Mouse (Mus musculus) hindbrain, embryonic 13.5 days (tissue): ENCODE measurements around the gene Nox4. TPM values are rescaled to one million over a fixed set of nuclear protein-coding genes. Genes with fewer than 3 reads are reported as not detected.

Source experiments
- ATAC-seq: fragments of 200-750 bp; cut with Nextera tagmentation; 2 replicates; pipeline ENCODE4 v1.8.0; 2017; ENCODE audit warnings: moderate TSS enrichment; ENCODE audit not compliant: low FRiP score
- H3K27ac ChIP-seq: fragments of 300-500 bp; sonication (generic); 2 replicates; pipeline ENCODE4 v1.5.1; 2015; ENCODE audit warnings: inconsistent platforms, mild to moderate bottlenecking, moderate library complexity
- H3K27me3 ChIP-seq: fragments of 300-500 bp; sonication (generic); 2 replicates; pipeline ENCODE4 v1.6.1; 2015; ENCODE audit warnings: mild to moderate bottlenecking, inconsistent platforms
- H3K36me3 ChIP-seq: fragments of 300-500 bp; sonication (generic); 2 replicates; pipeline ENCODE4 v1.6.1; 2015; ENCODE audit warnings: mild to moderate bottlenecking, inconsistent platforms
- H3K4me1 ChIP-seq: fragments of 300-500 bp; sonication (generic); replicated peaks from 2 replicates; pipeline ENCODE4 v1.6.1; 2015; ENCODE audit warnings: inconsistent platforms
- H3K4me2 ChIP-seq: fragments of 300-500 bp; sonication (generic); 2 replicates; pipeline ENCODE4 v1.6.1; 2015; ENCODE audit warnings: inconsistent platforms, mild to moderate bottlenecking, moderate library complexity
- H3K4me3 ChIP-seq: fragments of 300-500 bp; sonication (generic); 2 replicates; pipeline ENCODE4 v1.5.1; 2015; ENCODE audit warnings: mild to moderate bottlenecking, inconsistent platforms
- H3K9ac ChIP-seq: fragments of 300-500 bp; sonication (generic); 2 replicates; pipeline ENCODE4 v1.6.1; 2015; ENCODE audit warnings: mild to moderate bottlenecking, inconsistent platforms
- H3K9me3 ChIP-seq: fragments of 300-500 bp; sonication (generic); 2 replicates; pipeline ENCODE4 v1.6.1; 2016; ENCODE audit warnings: inconsistent platforms
- WGBS: fragments of 180-500 bp; shearing (Covaris S2); methylation state at CpG from one replicate; pipeline ENCODE4 v1.1.7; 2015; 5-methylcytosine and 5-hydroxymethylcytosine counted together
- polyA plus RNA-seq: library from polyadenylated mRNA; unstranded; fragments of >200 nt; fragmentation: Nextera tagmentation; extraction: Ambion mirVana; gene quantifications from 2 replicates; pipeline ENCODE4 v1.2.1, GENCODE M21; 2015

Gene Nox4
- polyA plus RNA-seq = 2.8 and 2.9 TPM in 2 replicates

DNA sequence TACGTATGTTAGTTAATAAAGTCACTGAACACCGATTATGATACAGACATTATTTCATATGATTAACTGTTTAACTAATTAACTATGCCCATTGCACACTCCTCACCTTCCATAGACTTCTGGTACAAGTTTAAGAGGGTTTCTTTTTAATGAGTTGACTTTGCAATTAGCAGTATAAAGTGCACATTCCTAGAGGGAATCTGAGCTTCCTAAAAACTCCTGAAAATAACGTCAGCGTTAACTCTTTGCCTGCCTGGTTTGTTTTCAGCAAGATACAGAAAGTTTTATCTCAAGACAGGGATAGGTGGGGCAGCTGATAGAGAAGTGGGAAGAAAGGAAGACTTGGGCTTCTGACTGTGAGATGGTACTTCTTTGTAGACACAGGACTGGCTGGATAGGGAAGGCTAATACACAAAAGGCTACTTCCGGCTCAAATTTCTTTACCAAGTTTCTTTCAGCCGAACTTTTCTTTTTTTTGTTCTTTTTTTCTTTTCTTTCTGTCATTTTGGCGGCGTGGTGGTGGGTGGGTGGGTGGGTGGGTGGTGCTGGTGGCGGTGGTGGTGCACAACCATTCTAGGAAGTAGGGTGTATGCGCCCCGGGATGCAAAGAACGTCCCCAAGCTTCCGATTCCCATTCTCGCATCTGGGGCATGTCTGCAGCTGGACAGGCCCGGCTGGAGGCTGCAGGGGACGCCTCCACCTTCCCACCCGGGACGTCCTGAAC, at the start of gene Nox4:
Nox4 (plus strand) TSS at position 241 of the 724 bp plus-strand sequence.
- WGBS = 11% methylated on average over 18 of the region's 18 CpGs
- H3K36me3 ChIP-seq = no peaks in the 10 kb centered on the region
- no peaks in the 10 kb centered on the region for H3K9me3 ChIP-seq
- H3K27ac ChIP-seq = peak within 1 kb of the TSS; percentile 66
- H3K9ac ChIP-seq = peak within 1 kb of the TSS; percentile 89
- H3K4me3 ChIP-seq = peak within 1 kb of the TSS; percentile 75
- peaks cover 10% of the 10 kb centered on the region for H3K4me1 ChIP-seq
- no peaks in the 10 kb centered on the region for H3K27me3 ChIP-seq
- H3K4me2 ChIP-seq = peak within 1 kb of the TSS; percentile 75
- peak; percentile 64 for ATAC-seq

DNA sequence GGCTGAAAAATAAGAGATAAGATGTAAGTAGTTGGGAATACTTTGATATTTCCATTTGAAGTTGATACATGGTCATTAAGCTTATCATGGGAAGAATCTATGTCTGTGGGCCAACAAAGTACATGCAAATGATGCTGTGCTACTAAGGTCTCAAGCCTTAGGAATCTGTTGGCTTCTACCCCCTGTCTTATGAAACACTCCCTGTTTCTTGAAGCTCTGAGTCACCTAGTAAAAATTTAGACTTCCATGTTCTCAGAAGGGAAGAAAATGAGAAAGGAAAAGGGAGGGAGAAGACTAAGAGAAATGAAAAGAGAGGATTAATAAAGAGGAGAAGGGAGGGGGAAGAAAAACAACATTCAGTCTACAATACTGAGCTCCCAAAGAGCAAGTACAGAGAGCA, 41.1 kb upstream of the Nox4 start:
- Histone ChIP-seq H3K27ac (no peak overlapping the region), H3K4me1 (no peaks in the 10 kb centered on the region), H3K36me3 (no peaks in the 10 kb centered on the region), H3K4me3 (no peak overlapping the region), H3K27me3 (no peaks in the 10 kb centered on the region), H3K4me2 (no peak overlapping the region), H3K9ac (no peak overlapping the region), H3K9me3 (no peaks in the 10 kb centered on the region)
- ATAC-seq = no peak

DNA sequence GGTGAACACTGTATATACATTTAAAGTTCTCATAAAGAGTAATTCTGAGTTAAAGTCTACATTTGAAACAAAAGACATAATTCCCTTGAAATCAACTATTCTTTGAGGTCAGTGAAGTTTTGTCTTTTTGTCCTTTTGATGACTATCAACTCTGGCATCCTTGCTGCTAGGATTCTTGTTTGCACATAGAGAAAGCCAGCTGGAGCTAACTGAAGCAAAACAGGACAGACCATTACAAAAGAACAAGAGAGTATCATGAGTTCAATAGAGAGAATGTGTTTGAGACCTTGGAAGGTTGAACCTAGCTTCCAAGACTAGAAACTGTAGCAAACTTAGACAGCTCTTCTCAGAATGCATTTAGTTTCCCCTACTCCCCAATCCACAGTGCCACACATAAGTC, 24.2 kb upstream of the Nox4 start:
- no peaks in the 10 kb centered on the region for H3K9me3 ChIP-seq
- no peak overlapping the region for H3K27ac ChIP-seq
- H3K9ac ChIP-seq = no peak overlapping the region
- H3K4me3 ChIP-seq = no peak overlapping the region
- H3K4me2 ChIP-seq = no peak overlapping the region
- H3K36me3 ChIP-seq = no peaks in the 10 kb centered on the region
- H3K4me1 ChIP-seq = no peaks in the 10 kb centered on the region
- ATAC-seq = no peak
- H3K27me3 ChIP-seq = no peaks in the 10 kb centered on the region

DNA sequence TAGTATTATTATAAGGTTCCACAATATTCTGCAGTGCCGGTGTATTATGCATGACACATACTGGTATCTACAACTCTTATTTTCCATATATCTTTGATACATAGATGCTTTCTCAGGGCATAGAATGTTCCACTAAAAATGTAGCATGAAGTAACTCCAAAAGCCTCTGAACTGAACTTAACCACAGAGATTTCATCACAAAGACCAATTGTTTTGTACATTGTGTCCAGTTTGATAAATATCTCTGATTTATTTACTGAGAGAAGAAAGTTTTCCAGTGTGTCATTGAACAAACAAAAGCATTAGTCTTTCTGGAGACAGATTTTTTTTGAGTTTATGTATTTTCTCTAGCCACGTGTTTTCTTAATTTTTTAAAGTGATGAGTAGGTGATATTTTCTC, 23.1 kb upstream of the Nox4 start:
- no peak for ATAC-seq
- Histone ChIP-seq H3K4me1 (no peaks in the 10 kb centered on the region), H3K36me3 (no peaks in the 10 kb centered on the region), H3K4me3 (no peak overlapping the region), H3K27ac (no peak overlapping the region), H3K9ac (no peak overlapping the region), H3K9me3 (no peaks in the 10 kb centered on the region), H3K4me2 (no peak overlapping the region), H3K27me3 (no peaks in the 10 kb centered on the region)
- WGBS = 86% methylated on average over 2 of the region's 2 CpGs

DNA sequence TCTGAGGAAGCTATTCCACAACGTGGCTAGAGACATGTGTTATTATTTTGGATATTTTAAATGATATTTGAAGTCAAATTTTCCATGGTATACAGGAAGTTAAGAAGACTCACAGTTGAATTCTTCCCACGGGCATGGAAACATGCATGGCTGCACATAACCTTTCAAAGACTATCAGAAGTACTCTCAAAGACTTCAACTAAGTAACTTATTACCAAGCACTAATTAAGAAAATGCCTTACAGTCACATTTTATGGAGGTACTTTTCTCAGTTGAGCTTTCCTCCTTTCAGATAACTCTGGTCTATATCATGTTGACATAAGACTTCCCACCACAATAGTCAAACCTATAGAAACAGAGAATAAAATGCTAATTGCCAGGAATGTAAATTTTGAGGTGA, 20.3 kb upstream of the Nox4 start:
- no peaks in the 10 kb centered on the region for H3K27me3 ChIP-seq
- 52% methylated on average over 2 of the region's 2 CpGs for WGBS
- H3K9ac ChIP-seq = no peak overlapping the region
- no peaks in the 10 kb centered on the region for H3K4me1 ChIP-seq
- H3K4me2 ChIP-seq = no peak overlapping the region
- no peaks in the 10 kb centered on the region for H3K36me3 ChIP-seq
- ATAC-seq = no peak
- H3K9me3 ChIP-seq = no peaks in the 10 kb centered on the region
- no peak overlapping the region for H3K27ac ChIP-seq
- H3K4me3 ChIP-seq = no peak overlapping the region

DNA sequence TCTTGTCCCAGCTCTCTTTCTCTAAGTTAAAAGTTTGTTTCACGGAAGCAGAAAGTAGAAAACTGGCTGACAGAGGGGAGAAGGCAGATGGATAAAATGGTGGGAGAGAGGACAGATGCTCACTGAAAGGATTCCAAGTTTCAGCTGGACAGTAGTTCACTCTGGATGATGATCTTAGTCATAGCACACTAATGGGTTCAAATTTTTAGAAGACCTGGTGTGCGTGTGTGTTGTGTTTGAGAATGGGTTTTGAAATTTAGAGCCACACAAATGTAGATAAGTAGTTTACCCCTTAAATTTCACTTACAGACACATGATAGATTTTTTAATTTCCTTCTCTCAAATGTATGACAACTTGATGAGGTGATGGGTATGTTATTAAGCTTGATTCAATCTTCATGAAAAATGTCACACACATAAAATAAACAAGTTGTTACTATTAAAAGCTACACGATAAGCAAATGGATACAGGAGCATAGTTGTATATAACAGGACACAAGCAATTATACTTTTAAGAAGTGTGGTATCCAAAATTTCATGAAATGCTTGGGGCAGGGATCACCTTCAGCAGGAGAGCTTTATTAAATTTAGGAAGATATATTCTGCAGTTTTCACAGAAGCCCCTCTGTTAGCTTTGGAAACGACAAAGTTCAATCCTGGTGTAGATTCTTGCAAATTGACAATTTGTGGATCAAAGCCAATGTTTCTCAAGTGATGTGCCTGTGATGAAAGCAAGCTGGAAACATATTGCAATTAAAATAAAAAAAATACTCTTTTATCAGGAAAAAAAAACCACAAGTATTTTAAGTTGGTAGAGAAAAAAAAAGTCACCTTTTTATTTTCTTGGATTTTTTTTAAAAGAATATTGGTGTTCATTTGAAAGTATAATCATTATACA, 18.6 kb upstream of the Nox4 start:
- 90% methylated on average over 4 of the region's 4 CpGs for WGBS
- H3K4me3 ChIP-seq = no peak overlapping the region
- no peak for ATAC-seq

DNA sequence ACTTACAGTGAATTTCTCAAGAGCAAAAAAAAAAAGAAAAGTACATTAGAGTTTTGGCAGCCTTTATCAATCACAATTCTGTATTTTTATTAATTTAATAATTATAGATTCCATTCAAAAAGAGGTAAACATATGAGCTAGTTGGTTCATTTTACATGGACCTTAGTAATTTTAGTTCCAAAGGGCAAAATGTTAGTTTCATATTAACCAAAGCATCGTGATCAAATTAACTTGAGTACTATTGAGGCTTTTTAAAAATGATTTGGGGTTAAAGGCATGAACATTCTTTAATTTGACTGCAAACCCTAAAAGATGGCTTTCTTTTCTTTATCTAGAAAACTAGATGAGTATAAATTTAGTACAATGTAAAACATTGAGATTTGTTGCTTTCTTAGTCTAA, 16.4 kb upstream of the Nox4 start:
- Histone ChIP-seq H3K36me3 (no peaks in the 10 kb centered on the region), H3K9ac (no peak overlapping the region), H3K27me3 (no peaks in the 10 kb centered on the region), H3K4me3 (no peak overlapping the region), H3K4me2 (no peak overlapping the region), H3K27ac (no peak overlapping the region), H3K4me1 (no peaks in the 10 kb centered on the region), H3K9me3 (no peaks in the 10 kb centered on the region)
- 90% methylated on average over 1 of the region's 1 CpGs for WGBS
- ATAC-seq = no peak

More for the DNA sequence above, 18.6 kb upstream of the Nox4 start:
- Histone ChIP-seq H3K9ac (no peak overlapping the region), H3K27me3 (no peaks in the 10 kb centered on the region), H3K9me3 (no peaks in the 10 kb centered on the region), H3K27ac (no peak overlapping the region), H3K36me3 (no peaks in the 10 kb centered on the region), H3K4me1 (no peaks in the 10 kb centered on the region), H3K4me2 (no peak overlapping the region)

DNA sequence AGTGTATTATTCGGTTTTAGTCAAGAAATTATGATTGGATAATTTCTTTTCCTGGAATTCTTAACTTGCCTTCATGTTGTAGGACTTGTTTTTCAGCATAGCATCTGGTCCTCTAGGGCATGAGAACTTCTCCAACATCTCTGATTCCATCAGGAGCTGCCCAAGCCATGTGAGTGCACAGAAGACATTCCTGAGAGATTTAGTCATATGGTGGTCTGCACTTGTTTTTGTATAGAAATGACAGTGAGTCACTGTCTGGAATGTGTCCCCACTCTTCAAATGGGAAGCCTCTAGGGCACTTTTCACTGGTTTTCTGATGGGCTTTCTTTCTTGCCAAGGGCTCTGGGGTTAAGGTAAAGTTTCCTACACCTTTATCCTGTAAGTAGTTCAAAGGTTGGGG, 4.8 kb upstream of the Nox4 start:
- ATAC-seq = no peak
- 83% methylated on average over 1 of the region's 1 CpGs for WGBS

DNA sequence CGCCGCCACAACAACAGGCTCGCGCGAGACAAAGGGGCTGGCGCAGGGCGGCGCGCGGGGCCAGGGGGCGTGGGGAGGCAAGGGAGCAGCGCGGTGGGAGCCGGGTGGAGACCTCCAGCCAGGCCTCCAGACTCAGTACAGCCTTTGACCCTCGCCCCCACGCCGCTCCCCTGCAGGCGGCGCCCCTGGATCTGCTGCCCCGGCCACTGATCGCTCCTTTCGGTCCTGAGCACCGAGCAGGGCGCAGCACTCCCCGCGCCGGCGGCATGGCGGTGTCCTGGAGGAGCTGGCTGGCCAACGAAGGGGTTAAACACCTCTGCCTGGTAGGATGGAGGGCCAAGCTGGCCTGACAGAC, 661 bp downstream of the Nox4 start:
- Histone ChIP-seq H3K9ac (peak overlapping the region; percentile 89), H3K4me3 (peak overlapping the region; percentile 75), H3K27me3 (no peaks in the 10 kb centered on the region), H3K4me2 (peak overlapping the region; percentile 75), H3K27ac (peak overlapping the region; percentile 66), H3K36me3 (no peaks in the 10 kb centered on the region), H3K4me1 (peaks cover 10% of the 10 kb centered on the region), H3K9me3 (no peaks in the 10 kb centered on the region)
- 0% methylated on average over 28 of the region's 30 CpGs for WGBS
- ATAC-seq = peak; percentile 96

More for the DNA sequence above, 4.8 kb upstream of the Nox4 start:
- no peak overlapping the region for H3K4me2 ChIP-seq
- H3K9ac ChIP-seq = no peak overlapping the region
- no peaks in the 10 kb centered on the region for H3K27me3 ChIP-seq
- H3K9me3 ChIP-seq = no peaks in the 10 kb centered on the region
- no peaks in the 10 kb centered on the region for H3K4me1 ChIP-seq
- no peaks in the 10 kb centered on the region for H3K36me3 ChIP-seq
- H3K27ac ChIP-seq = no peak overlapping the region
- H3K4me3 ChIP-seq = no peak overlapping the region

DNA sequence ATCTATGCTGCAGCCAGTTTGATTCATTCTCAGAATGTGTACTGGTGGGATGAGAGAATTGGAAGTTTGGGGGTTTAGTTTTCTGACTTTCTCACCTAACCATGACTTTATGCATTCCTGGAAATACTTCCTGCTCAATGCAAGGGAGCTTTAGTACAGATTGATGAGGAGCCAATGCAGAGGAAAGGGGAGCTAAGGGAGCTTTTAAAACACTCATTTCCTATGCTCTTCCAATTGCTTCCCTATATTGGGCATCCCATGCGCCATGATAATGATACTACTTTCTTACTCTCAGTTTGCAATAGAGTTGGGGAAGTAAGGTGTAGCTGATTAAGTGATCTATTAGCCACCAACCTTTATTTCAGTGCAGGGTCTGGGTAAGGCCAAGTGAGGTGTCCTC, 1.0 kb downstream of the Nox4 start:
- WGBS = 69% methylated on average over 1 of the region's 1 CpGs

DNA sequence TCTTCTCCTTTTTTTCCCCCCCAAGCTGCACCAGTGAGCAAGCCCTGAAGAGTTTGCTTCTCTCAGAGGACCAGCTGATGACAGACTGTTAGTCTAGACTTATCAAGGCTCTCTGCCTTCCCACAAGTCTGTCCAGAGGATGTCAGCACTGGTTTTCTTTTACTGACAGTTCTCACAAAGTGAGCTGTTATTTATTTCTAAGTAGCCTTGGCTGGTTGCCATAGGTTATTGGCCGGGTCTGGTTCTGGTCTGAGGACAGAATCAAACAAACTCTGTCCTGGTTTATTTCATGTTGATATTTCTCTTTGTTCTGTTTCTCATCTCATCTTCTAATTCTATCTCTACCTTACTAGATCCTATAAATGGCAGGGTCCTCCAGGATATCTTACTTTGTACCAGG, 2.0 kb downstream of the Nox4 start:
- Histone ChIP-seq H3K27me3 (no peaks in the 10 kb centered on the region), H3K36me3 (no peaks in the 10 kb centered on the region), H3K4me3 (no peak overlapping the region), H3K9ac (no peak overlapping the region), H3K9me3 (no peaks in the 10 kb centered on the region), H3K4me1 (peaks cover 10% of the 10 kb centered on the region), H3K27ac (no peak overlapping the region), H3K4me2 (no peak overlapping the region)
- no peak for ATAC-seq
- 68% methylated on average over 1 of the region's 1 CpGs for WGBS

More for the DNA sequence above, 1.0 kb downstream of the Nox4 start:
- H3K27ac ChIP-seq = peak overlapping the region; percentile 66; the same call in 1 of the 2 replicates
- H3K9me3 ChIP-seq = no peaks in the 10 kb centered on the region
- ATAC-seq = 0 out of 2 replicates have a peak, but pooled peaks have one; percentile 12
- peaks cover 10% of the 10 kb centered on the region for H3K4me1 ChIP-seq
- H3K4me3 ChIP-seq = peak overlapping the region; percentile 75
- peak overlapping the region; percentile 75 for H3K4me2 ChIP-seq
- no peaks in the 10 kb centered on the region for H3K27me3 ChIP-seq
- H3K36me3 ChIP-seq = no peaks in the 10 kb centered on the region
- H3K9ac ChIP-seq = peak overlapping the region; percentile 89

DNA sequence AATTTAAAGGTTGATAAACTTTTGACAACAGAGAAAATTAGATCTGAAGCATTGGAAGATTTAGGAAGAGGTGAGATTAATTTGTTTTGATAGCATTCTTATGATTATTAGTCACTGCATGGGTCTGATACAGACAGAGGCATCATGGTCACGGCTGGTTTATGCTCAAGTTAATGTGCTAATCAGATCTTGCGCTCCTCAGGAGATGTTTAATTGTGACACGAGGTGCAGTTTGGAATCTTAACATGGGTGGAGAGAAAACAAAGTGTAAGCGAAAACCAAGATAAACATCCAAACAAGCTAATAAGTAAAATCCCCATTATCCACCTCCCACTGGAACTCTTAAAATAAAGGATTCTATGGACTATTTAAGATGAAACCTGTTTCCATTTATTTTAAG, 6.2 kb downstream of the Nox4 start:
- 65% methylated on average over 4 of the region's 4 CpGs for WGBS
- no peaks in the 10 kb centered on the region for H3K9me3 ChIP-seq

More for the DNA sequence above, 6.2 kb downstream of the Nox4 start:
- Histone ChIP-seq H3K9ac (no peak overlapping the region), H3K4me1 (peaks cover 5% of the 10 kb centered on the region), H3K4me3 (no peak overlapping the region), H3K36me3 (no peaks in the 10 kb centered on the region), H3K27me3 (no peaks in the 10 kb centered on the region), H3K4me2 (no peak overlapping the region), H3K27ac (no peak overlapping the region)
- ATAC-seq = no peak
